Mouse (Mus musculus) olfactory bulb, adult 2 months (tissue): Measurements from ENCODE around the gene Agl.

ENCODE experiments used
- CTCF ChIP-seq: fragments of 200-500 bp; IDR thresholded peaks from 2 replicates; pipeline ENCODE4 v1.5.1; 2012; ENCODE audit warnings: low read depth, mild to moderate bottlenecking, low read length, moderate library complexity; ENCODE audit not compliant: insufficient read depth
- POLR2A ChIP-seq: fragments of 200-500 bp; IDR thresholded peaks from 2 replicates; pipeline ENCODE4 v1.6.1; 2012; ENCODE audit warnings: mild to moderate bottlenecking, low read depth, low read length, moderate library complexity; ENCODE audit not compliant: insufficient read depth

DNA sequence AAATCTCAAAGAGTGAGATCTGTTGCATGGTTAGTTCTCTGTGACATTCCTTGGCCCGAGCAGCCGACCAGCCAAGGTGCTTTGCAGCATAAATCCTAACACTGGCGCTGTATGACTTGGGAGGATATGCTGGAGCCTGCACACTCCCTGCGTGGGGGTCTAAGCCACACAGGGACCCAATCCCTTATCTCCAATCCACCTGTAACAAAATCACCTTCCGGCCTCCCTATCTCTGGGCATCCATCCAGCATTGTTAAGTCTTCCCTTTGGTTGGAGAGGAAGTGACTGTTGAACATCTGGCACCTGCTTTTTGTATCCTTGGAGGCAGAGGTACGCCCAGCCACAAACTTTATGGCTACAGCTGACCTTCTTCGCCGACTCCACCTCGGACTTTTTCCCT is 81.2 kb downstream of the Agl start:
- TF ChIP-seq POLR2A (no peak), CTCF (no peak)
